Mouse (Mus musculus): ENCODE results near the gene Nsun7. TPM values are rescaled to one million over a fixed set of nuclear protein-coding genes. Genes with fewer than 3 reads are reported as not detected.

Nsun7 gene
- polyA plus RNA-seq, 1 experiment = 1.8 TPM

GRCm38 (mm10) chr5:66341848-66342247 is 82.2 kb downstream of the Nsun7 start:
- Histone ChIP-seq H3K27ac (ENCODE audit: insufficient read depth, low read length) (no peak overlapping the region), H3K4me3 (ENCODE audit: insufficient read depth, low read length) (no peak overlapping the region), H3K4me1 (ENCODE audit: control insufficient read depth, insufficient read depth, low read length) (peaks cover 4% of the 10 kb centered on the region)
- TF ChIP-seq CTCF (IDR thresholded peaks at IDR 0.05; ENCODE audit: borderline replicate concordance, insufficient read depth, low read length) (no peak), POLR2A (IDR thresholded peaks at IDR 0.05; ENCODE audit: low read depth, low read length) (no peak)

GRCm38 (mm10) chr5:66342285-66342684 is 82.6 kb downstream of the Nsun7 start:
- TF ChIP-seq POLR2A (IDR thresholded peaks at IDR 0.05; ENCODE audit: low read depth, low read length) = no peak
- TF ChIP-seq CTCF (IDR thresholded peaks at IDR 0.05; ENCODE audit: borderline replicate concordance, insufficient read depth, low read length) = no peak
- Histone ChIP-seq H3K4me1 (ENCODE audit: control insufficient read depth, insufficient read depth, low read length) (peaks cover 4% of the 10 kb centered on the region), H3K27ac (ENCODE audit: insufficient read depth, low read length) (no peak overlapping the region), H3K4me3 (ENCODE audit: insufficient read depth, low read length) (no peak overlapping the region)

GRCm38 (mm10) chr5:66344182-66344581 is 84.5 kb downstream of the Nsun7 start:
- Histone ChIP-seq H3K4me3 (ENCODE audit: insufficient read depth, low read length) (no peak overlapping the region), H3K4me1 (ENCODE audit: control insufficient read depth, insufficient read depth, low read length) (peaks cover 4% of the 10 kb centered on the region), H3K27ac (ENCODE audit: insufficient read depth, low read length) (no peak overlapping the region)
- TF ChIP-seq POLR2A (IDR thresholded peaks at IDR 0.05; ENCODE audit: low read depth, low read length) (no peak), CTCF (IDR thresholded peaks at IDR 0.05; ENCODE audit: borderline replicate concordance, insufficient read depth, low read length) (no peak)

GRCm38 (mm10) chr5:66345140-66345539 is 85.4 kb downstream of the Nsun7 start:
- Histone ChIP-seq H3K27ac (ENCODE audit: insufficient read depth, low read length) (no peak overlapping the region), H3K4me1 (ENCODE audit: control insufficient read depth, insufficient read depth, low read length) (peaks cover 4% of the 10 kb centered on the region), H3K4me3 (ENCODE audit: insufficient read depth, low read length) (no peak overlapping the region)
- TF ChIP-seq POLR2A (IDR thresholded peaks at IDR 0.05; ENCODE audit: low read depth, low read length) (no peak), CTCF (IDR thresholded peaks at IDR 0.05; ENCODE audit: borderline replicate concordance, insufficient read depth, low read length) (no peak)

- peaks cover 4% of the 10 kb centered on the region for H3K4me1 ChIP-seq (ENCODE audit: control insufficient read depth, insufficient read depth, low read length)
- no peak overlapping the region for H3K27ac ChIP-seq (ENCODE audit: insufficient read depth, low read length)
- no peak for TF ChIP-seq POLR2A (IDR thresholded peaks at IDR 0.05; ENCODE audit: low read depth, low read length)
- TF ChIP-seq CTCF (IDR thresholded peaks at IDR 0.05; ENCODE audit: borderline replicate concordance, insufficient read depth, low read length) = no peak
- H3K4me3 ChIP-seq (ENCODE audit: insufficient read depth, low read length) = no peak overlapping the region
These were observed 87.1 kb downstream of the Nsun7 start for GRCm38 (mm10) chr5:66346756-66347155.

Other genes with a start within 250 kb of the Nsun7 start
- gene Rbm47, start 86.8 kb upstream of the Nsun7 start, polyA plus RNA-seq (2011; ENCODE audit: insufficient read length, low read depth, missing spikeins) = 1.1 and 1.2 TPM in 2 replicates